Mouse (Mus musculus) CH12.LX (cell line): ENCODE data around the gene Wdr62. TPM values are rescaled to one million over a fixed set of nuclear protein-coding genes. Genes with fewer than 3 reads are reported as not detected.

Experiments
- DNase-seq: peaks from one replicate; pipeline ENCODE4 v3.0.0-alpha.2; 2013; ENCODE audit errors: extremely low read depth
- H3K27ac ChIP-seq: 2 replicates; pipeline ENCODE4 v1.5.1; 2012; ENCODE audit warnings: low read depth, mild to moderate bottlenecking, control low read depth, moderate library complexity; ENCODE audit not compliant: insufficient read depth
- H3K27me3 ChIP-seq: replicated peaks from 2 replicates; pipeline ENCODE3; 2012; ENCODE audit warnings: inconsistent platforms
- H3K36me3 ChIP-seq, 2 experiments: replicated peaks in 1 of 2; 2 replicates each; pipeline versions ENCODE3 to v1.6.1; 2012; ENCODE audit warnings: inconsistent platforms in 1 of 2, low read length in 1 of 2, mild to moderate bottlenecking in 1 of 2, mixed read lengths in 1 of 2, moderate library complexity in 1 of 2; ENCODE audit not compliant: control insufficient read depth in 1 of 2, insufficient read depth in 1 of 2
- H3K4me1 ChIP-seq, 2 experiments: 2 replicates each; pipeline ENCODE4 v1.6.1; 2012; ENCODE audit warnings: inconsistent platforms in 1 of 2, moderate library complexity in 1 of 2; ENCODE audit not compliant: insufficient read depth in 2 of 2, control insufficient read depth in 1 of 2
- H3K4me2 ChIP-seq: 2 replicates; pipeline ENCODE4 v1.6.1; 2012; ENCODE audit warnings: low read depth, mild to moderate bottlenecking, control low read depth; ENCODE audit not compliant: poor library complexity, insufficient read depth, severe bottlenecking
- H3K4me3 ChIP-seq, 3 experiments: fragments of 150-350 bp in 1 of 3; sonication (generic) in 1 of 3; replicated peaks in 1 of 3; 2 replicates each; pipeline versions ENCODE3 to v1.5.1; 2011 to 2012; ENCODE audit warnings: low read depth in 2 of 3, low read length in 2 of 3, mild to moderate bottlenecking in 2 of 3, moderate library complexity in 2 of 3, control low read depth in 1 of 3, improper control_type of control experiment in 1 of 3, inconsistent platforms in 1 of 3, mixed read lengths in 1 of 3; ENCODE audit not compliant: poor library complexity in 1 of 3
- H3K79me2 ChIP-seq: replicated peaks from 2 replicates; pipeline ENCODE4 v1.6.1; 2012; ENCODE audit warnings: mild to moderate bottlenecking, moderate library complexity; ENCODE audit not compliant: control insufficient read depth, poor library complexity, insufficient read depth, severe bottlenecking; ENCODE audit errors: extremely low read depth
- H3K9ac ChIP-seq: 2 replicates; pipeline ENCODE4 v1.6.1; 2012; ENCODE audit warnings: low read depth, mild to moderate bottlenecking, control low read depth, moderate library complexity; ENCODE audit not compliant: insufficient read depth
- H3K9me3 ChIP-seq: replicated peaks from 2 replicates; pipeline ENCODE3; 2012; ENCODE audit warnings: low read length, inconsistent platforms, mixed read lengths
- BHLHE40 ChIP-seq: IDR thresholded peaks from 2 replicates; pipeline ENCODE4 v1.6.1; 2011; ENCODE audit warnings: mild to moderate bottlenecking, low read depth, low read length, improper control_type of control experiment
- CHD1 ChIP-seq: IDR thresholded peaks from 2 replicates; pipeline ENCODE4 v1.6.1; 2012; ENCODE audit warnings: low read depth, low read length, improper control_type of control experiment, inconsistent platforms
- CTCF ChIP-seq, 2 experiments: IDR thresholded peaks in 1 of 2; conservative IDR thresholded peaks in 1 of 2; 2 replicates each; pipeline ENCODE4 v1.5.1; 2011 to 2012; ENCODE audit warnings: low read depth in 2 of 2, low read length in 2 of 2, improper control_type of control experiment in 1 of 2, inconsistent platforms in 1 of 2, mild to moderate bottlenecking in 1 of 2, moderate library complexity in 1 of 2
- EP300 ChIP-seq: IDR thresholded peaks from 2 replicates; pipeline ENCODE4 v1.6.1; 2011; ENCODE audit warnings: low read length, improper control_type of control experiment
- HCFC1 ChIP-seq: IDR thresholded peaks from 2 replicates; pipeline ENCODE4 v1.6.1; 2012; ENCODE audit warnings: low read depth, mild to moderate bottlenecking, inconsistent platforms, low read length, improper control_type of control experiment
- MAFK ChIP-seq: IDR thresholded peaks from 2 replicates; pipeline ENCODE4 v1.6.1; 2011; ENCODE audit warnings: low read length, improper control_type of control experiment; ENCODE audit not compliant: insufficient replicate concordance
- MAZ ChIP-seq: IDR thresholded peaks from 2 replicates; pipeline ENCODE4 v1.6.1; 2012; ENCODE audit warnings: low read depth, mild to moderate bottlenecking, inconsistent platforms, low read length, improper control_type of control experiment, moderate library complexity
- MXI1 ChIP-seq: IDR thresholded peaks from 2 replicates; pipeline ENCODE4 v1.6.1; 2011; ENCODE audit warnings: mild to moderate bottlenecking, low read depth, low read length, improper control_type of control experiment
- NRF1 ChIP-seq: IDR thresholded peaks from 2 replicates; pipeline ENCODE4 v1.6.1; 2014; ENCODE audit warnings: low read depth, mild to moderate bottlenecking, inconsistent platforms, low read length, improper control_type of control experiment, moderate library complexity
- RAD21 ChIP-seq: IDR thresholded peaks from 2 replicates; pipeline ENCODE4 v1.6.1; 2011; ENCODE audit warnings: low read depth, mild to moderate bottlenecking, low read length, improper control_type of control experiment, moderate library complexity
- SIN3A ChIP-seq: IDR thresholded peaks from 2 replicates; pipeline ENCODE4 v1.6.1; 2012; ENCODE audit warnings: low read length, improper control_type of control experiment, inconsistent platforms
- SMC3 ChIP-seq: IDR thresholded peaks from 2 replicates; pipeline ENCODE4 v1.6.1; 2011; ENCODE audit warnings: low read depth, low read length, improper control_type of control experiment
- ZKSCAN1 ChIP-seq: IDR thresholded peaks from 2 replicates; pipeline ENCODE4 v1.6.1; 2012; ENCODE audit warnings: low read depth, inconsistent platforms, low read length, improper control_type of control experiment, borderline replicate concordance
- ZNF384 ChIP-seq: IDR thresholded peaks from 2 replicates; pipeline ENCODE4 v1.6.1; 2012; ENCODE audit warnings: low read depth, low read length, improper control_type of control experiment, inconsistent platforms
- dilution Hi-C: fragments of 300-500 bp; cut with MboI; formaldehyde crosslinking; loops from 2 replicates; pipeline ENCODE4 v1.14.3; 2020; ENCODE audit warnings: low sequenced_read_pairs; ENCODE audit not compliant: extremely low pct_unique_long_range_greater_than_20kb, extremely low pct_ligation_motif_present
- in situ Hi-C: fragments of 300-500 bp; cut with MboI; formaldehyde crosslinking; loops from 3 replicates; pipeline ENCODE4 v1.14.3; 2019; ENCODE audit warnings: low sequenced_read_pairs, low pct_ligation_motif_present, low pct_unique_long_range_greater_than_20kb, mixed read lengths
- polyA plus RNA-seq: library from polyadenylated mRNA; unstranded; fragments of >175 nt; gene quantifications from 2 replicates; pipeline ENCODE4 v1.2.1, GENCODE M21; 2012; ENCODE audit warnings: low read depth; ENCODE audit not compliant: insufficient read length
- total RNA-seq, 2 experiments: library from RNA; depleted of rRNA; stranded (reverse); fragments of 300-350 nt in 1 of 2; fragments of >200 nt in 1 of 2; gene quantifications; 2 replicates each; pipeline ENCODE4 v1.2.3; 2012 to 2014

Wdr62 gene
- total and polyA plus RNA-seq, 3 experiments, result 2.3 to 19.7 (median 5.3) TPM

DNA sequence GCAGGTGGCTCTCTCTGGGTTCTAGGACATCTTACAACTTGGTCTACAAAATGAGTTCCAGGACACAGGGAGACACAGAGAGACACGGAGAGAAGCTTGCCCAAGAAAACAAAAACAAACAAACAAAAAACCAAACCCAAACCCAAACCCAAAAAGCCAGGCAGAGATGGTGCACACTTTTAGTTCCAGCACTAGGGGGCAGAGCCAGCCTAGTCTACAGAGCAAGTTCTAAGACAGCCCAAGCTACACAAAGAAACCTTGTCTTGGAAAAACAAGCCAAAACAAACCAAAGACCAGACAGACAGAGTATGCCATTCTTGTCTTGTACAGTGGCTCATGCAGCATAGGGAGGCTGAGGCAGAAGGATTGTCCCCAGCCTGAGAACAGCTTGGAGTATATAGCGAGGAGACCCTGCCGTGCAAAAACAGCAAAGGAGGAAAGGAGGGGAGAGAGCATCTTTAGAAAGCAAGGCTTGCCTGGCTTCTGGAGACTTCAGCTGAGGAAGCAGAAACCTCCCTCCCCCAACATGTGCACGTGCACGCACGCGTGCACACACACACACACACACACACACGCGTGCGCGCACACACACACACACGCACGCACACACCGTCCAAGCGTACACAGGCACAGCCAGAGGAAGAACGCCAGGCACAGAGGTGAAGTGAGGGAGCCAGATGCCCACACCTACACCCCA lies 26.0 kb upstream of the Wdr62 start:
- H3K27me3 ChIP-seq, result peaks cover 31% of the 10 kb centered on the region
- no peak overlapping the region for H3K27ac ChIP-seq
- in situ Hi-C loops (no loop called here), dilution Hi-C loops (no loop called here)
- TF ChIP-seq BHLHE40 (peak; percentile 69), MAFK (no peak), NRF1 (no peak), MAZ (no peak), SMC3 (peak; percentile 56), ZKSCAN1 (no peak), EP300 (no peak), ZNF384 (no peak), CHD1 (no peak), RAD21 (peak; percentile 76), MXI1 (no peak), CTCF (conservative IDR thresholded peaks at IDR 0.05 in 1 of 2, IDR thresholded peaks at IDR 0.05 in 1 of 2; ENCODE audit: low read depth in 2 of 2, low read length in 2 of 2) (peak in 1 of 2 experiments; percentile 80; a peak in 2 of 4 replicates)
- peaks cover 6% of the 10 kb centered on the region for H3K79me2 ChIP-seq
- H3K4me3 ChIP-seq, result no peak overlapping the region
- peaks cover 3 to 13% of the 10 kb centered on the region in 2 experiments for H3K36me3 ChIP-seq
- peaks cover 11 to 29% of the 10 kb centered on the region in 2 experiments for H3K4me1 ChIP-seq
- no peak overlapping the region for H3K9ac ChIP-seq
- no peak for DNase-seq
- no peak overlapping the region for H3K4me2 ChIP-seq
- H3K9me3 ChIP-seq, result peaks cover under 1% of the 10 kb centered on the region

DNA sequence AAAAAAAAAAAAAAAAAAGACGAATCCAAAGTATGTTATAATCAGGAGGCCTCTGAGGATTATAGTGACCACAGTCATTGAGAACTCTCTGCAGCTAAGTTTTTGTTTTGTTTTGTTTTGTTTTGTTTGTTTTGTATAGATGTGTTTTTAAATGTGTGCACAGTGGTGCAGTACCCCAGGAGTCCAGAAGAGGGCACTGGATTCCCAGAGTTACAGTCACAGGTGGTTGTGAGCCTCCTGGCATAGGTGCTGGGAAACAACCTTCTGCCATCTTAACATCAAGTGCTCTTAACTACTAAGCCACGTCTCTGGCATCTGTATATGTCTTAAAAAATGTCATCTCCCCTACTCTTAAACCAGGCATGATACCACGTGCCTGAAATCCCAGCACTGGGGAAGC lies 20.7 kb upstream of the Wdr62 start:
- H3K9me3 ChIP-seq, result peaks cover 3% of the 10 kb centered on the region

More for the DNA sequence above, 20.7 kb upstream of the Wdr62 start:
- Histone ChIP-seq H3K36me3 (no peaks in the 10 kb centered on the region), H3K4me1 (peaks cover 2 to 7% of the 10 kb centered on the region in 2 experiments; a peak in 2 of 4 replicates), H3K4me3 (no peak overlapping the region), H3K4me2 (no peak overlapping the region), H3K9ac (no peak overlapping the region)
- peak; percentile 45 for DNase-seq
- in situ Hi-C loops (no loop called here), dilution Hi-C loops (no loop called here)
- TF ChIP-seq SIN3A (no peak), RAD21 (peak; percentile 52), CTCF (conservative IDR thresholded peaks at IDR 0.05 in 1 of 2, IDR thresholded peaks at IDR 0.05 in 1 of 2; ENCODE audit: low read depth in 2 of 2, low read length in 2 of 2) (peak; percentile 64 to 89), HCFC1 (no peak), SMC3 (peak; percentile 27)
- TF ChIP-seq, all 38 proteins: peak for 3
- H3K27ac ChIP-seq, result no peak overlapping the region
- peaks cover 49% of the 10 kb centered on the region for H3K27me3 ChIP-seq
- H3K79me2 ChIP-seq, result no peaks in the 10 kb centered on the region
